Mouse (Mus musculus): Measurements from ENCODE around the gene Ppp1r1b. TPM values are rescaled to one million over a fixed set of nuclear protein-coding genes. Genes with fewer than 3 reads are reported as not detected.
A peak's percentile ranks its signal among the peaks of the same experiment; 100 is the strongest.

Gene Ppp1r1b
- polyA plus RNA-seq, 1 experiment from 2014 or later, result 0.41 TPM

DNA sequence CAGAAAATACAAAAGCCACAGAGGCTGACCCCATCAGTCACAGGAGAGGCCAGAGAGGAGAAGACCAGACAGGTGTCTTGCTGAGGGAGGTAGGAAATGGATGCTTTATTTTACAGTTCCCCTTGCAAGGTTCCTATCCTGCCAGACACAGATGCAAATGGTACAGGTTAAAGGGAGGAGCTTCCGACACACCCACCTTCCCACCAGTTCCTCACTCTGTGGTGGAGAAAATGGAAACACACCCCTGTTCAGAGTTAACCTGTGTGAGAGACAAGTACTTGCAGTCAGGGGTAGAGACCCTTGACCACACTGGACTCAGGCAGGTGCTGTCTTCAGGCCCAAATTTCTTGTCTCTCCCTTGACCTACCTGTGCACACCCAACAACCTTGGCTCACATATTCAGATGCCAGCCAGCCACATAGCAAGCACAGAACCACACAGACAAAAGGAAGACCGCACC lies 17.4 kb upstream of the Ppp1r1b start:
- 46% methylated on average over 2 of the region's 2 CpGs for WGBS
- H3K4me3 ChIP-seq, result no peak overlapping the region

DNA sequence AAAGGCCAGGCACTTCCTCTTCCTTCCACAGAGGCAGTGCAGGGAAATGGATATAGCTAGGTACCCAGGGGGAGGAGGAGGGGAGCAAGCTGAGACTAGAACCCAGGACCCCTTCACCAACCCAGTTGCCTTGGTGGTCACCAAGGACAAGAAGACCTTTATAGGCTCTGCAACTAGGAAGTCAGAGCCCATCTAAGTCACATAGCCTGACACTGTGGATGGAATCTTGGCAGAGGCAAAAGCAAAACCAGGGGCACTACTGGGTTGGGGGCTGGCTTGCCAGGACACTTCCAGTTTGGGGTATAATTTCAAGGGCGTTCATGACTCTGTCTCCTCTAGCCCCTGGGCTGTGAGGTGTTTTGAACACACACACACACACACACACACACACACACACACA lies 16.8 kb upstream of the Ppp1r1b start:
- no peaks in the 10 kb centered on the region for H3K9me3 ChIP-seq
- H3K4me3 ChIP-seq, result no peak overlapping the region
- H3K27me3 ChIP-seq (ENCODE audit: poor library complexity, severe bottlenecking), result peaks cover 100% of the 10 kb centered on the region
- no peak overlapping the region for H3K27ac ChIP-seq
- DNase-seq (ENCODE audit: extremely low spot score, low spot score), result no peak
- H3K36me3 ChIP-seq (replicated peaks), result no peaks in the 10 kb centered on the region
- 67% methylated on average over 1 of the region's 1 CpGs for WGBS
- peaks cover 39% of the 10 kb centered on the region for H3K4me1 ChIP-seq

More for the DNA sequence above, 17.4 kb upstream of the Ppp1r1b start:
- H3K36me3 ChIP-seq (replicated peaks), result no peaks in the 10 kb centered on the region
- no peaks in the 10 kb centered on the region for H3K9me3 ChIP-seq
- H3K27me3 ChIP-seq (ENCODE audit: poor library complexity, severe bottlenecking), result peaks cover 100% of the 10 kb centered on the region
- H3K27ac ChIP-seq, result no peak overlapping the region
- DNase-seq (ENCODE audit: extremely low spot score, low spot score), result peak; percentile 14
- H3K4me1 ChIP-seq, result peaks cover 39% of the 10 kb centered on the region

DNA sequence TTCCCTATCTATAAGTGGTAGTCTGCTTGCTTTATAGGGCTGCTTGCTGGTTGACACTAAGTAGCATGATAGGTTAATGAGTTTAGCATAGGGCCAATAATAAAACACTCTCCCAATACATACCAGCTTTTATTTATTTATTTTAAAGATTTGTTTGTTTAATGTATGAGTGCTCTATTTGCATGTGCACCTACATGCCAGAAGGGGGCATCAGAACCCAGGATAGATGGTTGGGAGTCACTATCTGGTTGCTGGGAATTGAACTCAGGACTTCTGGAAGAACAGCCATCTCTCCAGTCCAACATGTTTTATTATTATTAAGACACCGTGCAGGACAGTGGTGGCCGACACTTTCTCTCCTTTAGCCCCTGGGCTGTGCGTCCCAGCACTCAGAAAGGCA lies 16.0 kb upstream of the Ppp1r1b start:
- 79% methylated on average over 3 of the region's 3 CpGs for WGBS
- no peak overlapping the region for H3K4me3 ChIP-seq
- H3K27ac ChIP-seq, result no peak overlapping the region
- H3K9me3 ChIP-seq, result no peaks in the 10 kb centered on the region
- peaks cover 33% of the 10 kb centered on the region for H3K4me1 ChIP-seq
- no peaks in the 10 kb centered on the region for H3K36me3 ChIP-seq (replicated peaks)
- H3K27me3 ChIP-seq (ENCODE audit: poor library complexity, severe bottlenecking), result peaks cover 100% of the 10 kb centered on the region
- DNase-seq (ENCODE audit: extremely low spot score, low spot score), result no peak

- Histone ChIP-seq H3K9me3 (no peaks in the 10 kb centered on the region), H3K4me3 (no peak overlapping the region), H3K27me3 (ENCODE audit: poor library complexity, severe bottlenecking) (peaks cover 100% of the 10 kb centered on the region), H3K4me1 (peaks cover 27% of the 10 kb centered on the region), H3K36me3 (replicated peaks) (no peaks in the 10 kb centered on the region), H3K27ac (no peak overlapping the region)
- no peak for DNase-seq (ENCODE audit: extremely low spot score, low spot score)
- 79% methylated on average over 4 of the region's 4 CpGs for WGBS
Observed at GRCm38 (mm10) chr11:98332841-98333240, 15.4 kb upstream of the Ppp1r1b start.

DNA sequence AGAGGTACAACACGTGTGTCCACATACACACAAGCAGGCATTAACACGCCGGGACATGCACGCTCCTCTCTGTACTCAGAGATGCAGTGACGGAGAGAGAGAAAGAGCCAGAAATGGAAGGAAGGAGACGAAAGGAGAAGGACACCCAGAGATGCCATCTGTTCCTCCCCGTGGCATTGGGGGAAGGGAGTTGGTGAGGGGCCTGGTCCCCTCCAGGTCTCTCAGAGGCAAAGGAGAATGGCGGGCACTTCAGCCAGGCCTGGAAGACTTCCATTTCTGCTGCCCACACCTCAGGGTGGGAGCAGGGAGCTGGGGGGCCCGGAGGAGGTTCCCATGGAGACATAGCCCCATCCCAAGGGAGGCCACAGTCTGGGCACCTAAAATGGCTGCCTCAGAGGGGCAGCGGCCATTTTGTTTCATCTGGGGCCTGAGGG lies 14.9 kb upstream of the Ppp1r1b start:
- Histone ChIP-seq H3K36me3 (replicated peaks) (no peaks in the 10 kb centered on the region), H3K9me3 (no peaks in the 10 kb centered on the region), H3K27me3 (ENCODE audit: poor library complexity, severe bottlenecking) (peaks cover 100% of the 10 kb centered on the region), H3K4me3 (no peak overlapping the region), H3K4me1 (peaks cover 25% of the 10 kb centered on the region), H3K27ac (no peak overlapping the region)
- no peak for DNase-seq (ENCODE audit: extremely low spot score, low spot score)
- WGBS, result 86% methylated on average over 10 of the region's 10 CpGs

GRCm38 (mm10) chr11:98333981-98334741 lies 14.0 kb upstream of the Ppp1r1b start:
- H3K4me3 ChIP-seq, result peak overlapping the region; percentile 39
- H3K9me3 ChIP-seq, result no peaks in the 10 kb centered on the region
- 3% methylated on average over 39 of the region's 41 CpGs for WGBS
- no peak for DNase-seq (ENCODE audit: extremely low spot score, low spot score)
- no peaks in the 10 kb centered on the region for H3K36me3 ChIP-seq (replicated peaks)
- H3K4me1 ChIP-seq, result peaks cover 27% of the 10 kb centered on the region
- H3K27me3 ChIP-seq (ENCODE audit: poor library complexity, severe bottlenecking), result peaks cover 100% of the 10 kb centered on the region
- no peak overlapping the region for H3K27ac ChIP-seq

GRCm38 (mm10) chr11:98335250-98335649 lies 13.0 kb upstream of the Ppp1r1b start:
- Histone ChIP-seq H3K9me3 (no peaks in the 10 kb centered on the region), H3K4me3 (no peak overlapping the region), H3K27ac (no peak overlapping the region), H3K4me1 (peaks cover 36% of the 10 kb centered on the region), H3K27me3 (ENCODE audit: poor library complexity, severe bottlenecking) (peaks cover 100% of the 10 kb centered on the region), H3K36me3 (replicated peaks) (no peaks in the 10 kb centered on the region)
- no peak for DNase-seq (ENCODE audit: extremely low spot score, low spot score)
- 8% methylated on average over 9 of the region's 9 CpGs for WGBS

GRCm38 (mm10) chr11:98336245-98337107 lies 11.7 kb upstream of the Ppp1r1b start:
- peaks cover 36% of the 10 kb centered on the region for H3K4me1 ChIP-seq
- H3K27me3 ChIP-seq (ENCODE audit: poor library complexity, severe bottlenecking), result peaks cover 99% of the 10 kb centered on the region
- H3K36me3 ChIP-seq (replicated peaks), result no peaks in the 10 kb centered on the region
- 15% methylated on average over 13 of the region's 13 CpGs for WGBS
- H3K27ac ChIP-seq, result no peak overlapping the region
- no peak for DNase-seq (ENCODE audit: extremely low spot score, low spot score)
- no peak overlapping the region for H3K4me3 ChIP-seq
- no peaks in the 10 kb centered on the region for H3K9me3 ChIP-seq

GRCm38 (mm10) chr11:98338507-98338961 lies 9.7 kb upstream of the Ppp1r1b start:
- H3K27ac ChIP-seq, result peak overlapping the region; percentile 68
- no peaks in the 10 kb centered on the region for H3K36me3 ChIP-seq (replicated peaks)
- H3K9me3 ChIP-seq, result no peaks in the 10 kb centered on the region
- peaks cover 50% of the 10 kb centered on the region for H3K4me1 ChIP-seq
- peak overlapping the region; percentile 57 for H3K4me3 ChIP-seq
- WGBS, result 2% methylated on average over 52 of the region's 57 CpGs
- peaks cover 99% of the 10 kb centered on the region for H3K27me3 ChIP-seq (ENCODE audit: poor library complexity, severe bottlenecking)
- no peak for DNase-seq (ENCODE audit: extremely low spot score, low spot score)

DNA sequence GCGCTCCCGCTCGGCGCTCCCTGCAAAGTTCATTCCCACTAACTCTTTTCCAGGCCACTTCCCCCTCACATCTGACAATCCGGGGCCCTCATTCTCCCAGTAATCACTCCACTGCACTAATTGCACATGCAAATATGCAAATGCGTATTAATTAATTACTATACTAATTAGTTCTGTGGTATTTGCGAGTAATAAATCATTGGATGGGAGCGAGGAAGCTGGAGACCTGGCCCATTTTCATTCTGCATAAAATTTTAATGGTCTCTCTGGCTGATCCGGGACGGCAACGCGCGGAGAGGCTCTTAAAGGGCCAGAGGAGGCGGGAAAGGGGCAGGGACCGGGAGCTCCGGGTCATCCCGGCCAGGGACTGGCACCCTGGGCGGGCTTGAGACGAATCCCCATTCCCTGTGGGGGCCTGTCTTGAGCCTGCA lies 9.1 kb upstream of the Ppp1r1b start:
- Histone ChIP-seq H3K9me3 (no peaks in the 10 kb centered on the region), H3K27ac (no peak overlapping the region), H3K4me1 (peaks cover 46% of the 10 kb centered on the region), H3K36me3 (replicated peaks) (no peaks in the 10 kb centered on the region), H3K27me3 (ENCODE audit: poor library complexity, severe bottlenecking) (peaks cover 99% of the 10 kb centered on the region), H3K4me3 (peak overlapping the region; percentile 57)
- no peak for DNase-seq (ENCODE audit: extremely low spot score, low spot score)
- under 1% methylated on average over 19 of the region's 19 CpGs for WGBS

DNA sequence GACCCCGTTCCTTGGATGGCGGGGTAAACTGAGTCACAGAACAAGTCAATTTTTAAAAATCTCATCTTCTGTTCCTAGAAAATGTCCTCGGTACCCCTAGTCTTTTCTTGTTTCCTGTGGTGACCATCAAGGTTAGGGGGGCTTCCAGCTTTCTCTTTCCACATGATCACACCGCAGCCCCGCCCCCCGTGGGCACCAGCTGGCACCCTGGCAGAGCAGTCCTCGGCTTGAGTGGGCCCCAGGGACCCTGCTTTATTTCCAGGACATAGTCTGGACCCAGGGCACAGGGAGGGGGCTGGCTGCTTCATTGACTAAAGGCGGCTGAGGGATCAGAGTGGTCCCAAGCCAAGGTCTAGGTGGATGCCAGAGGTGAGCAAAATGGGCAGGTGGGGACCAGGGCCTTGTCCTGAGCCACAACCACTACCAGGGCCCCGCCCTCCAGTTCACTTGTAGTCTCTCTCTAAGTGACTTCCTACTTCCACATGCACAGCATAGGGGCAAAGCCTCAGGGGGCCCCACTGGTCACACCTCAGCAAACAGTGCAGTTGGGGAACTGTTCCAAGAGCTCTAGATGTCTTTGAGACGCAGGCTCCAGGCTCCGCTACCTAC lies 8.4 kb upstream of the Ppp1r1b start:
- no peak overlapping the region for H3K27ac ChIP-seq
- H3K27me3 ChIP-seq (ENCODE audit: poor library complexity, severe bottlenecking), result peaks cover 99% of the 10 kb centered on the region
- no peaks in the 10 kb centered on the region for H3K36me3 ChIP-seq (replicated peaks)
- H3K4me1 ChIP-seq, result peaks cover 39% of the 10 kb centered on the region
- DNase-seq (ENCODE audit: extremely low spot score, low spot score), result peak; percentile 15
- peak overlapping the region; percentile 57 for H3K4me3 ChIP-seq
- 5% methylated on average over 11 of the region's 11 CpGs for WGBS
- no peaks in the 10 kb centered on the region for H3K9me3 ChIP-seq

DNA sequence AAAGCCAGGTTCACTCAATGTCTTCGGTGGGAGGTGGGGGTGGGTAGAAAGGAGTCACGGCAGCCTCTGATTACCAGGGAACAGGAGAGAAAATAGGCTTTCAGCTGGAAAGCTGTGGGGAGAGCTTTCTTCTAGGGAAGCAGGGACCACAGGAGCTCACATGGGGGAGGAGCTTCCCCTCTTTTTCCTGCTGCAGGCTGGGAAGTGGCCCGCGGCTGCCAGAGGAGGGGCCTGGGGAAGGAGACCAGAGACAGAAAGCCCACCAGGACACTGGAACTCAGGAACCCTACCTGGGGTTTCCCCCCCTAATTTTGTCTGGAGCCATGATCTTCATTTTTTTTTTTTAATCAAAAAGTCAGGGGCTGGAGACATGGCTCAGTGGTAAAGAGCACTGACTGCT lies 7.6 kb upstream of the Ppp1r1b start:
- DNase-seq (ENCODE audit: extremely low spot score, low spot score), result no peak
- WGBS, result 5% methylated on average over 4 of the region's 4 CpGs
- Histone ChIP-seq H3K9me3 (no peaks in the 10 kb centered on the region), H3K4me3 (no peak overlapping the region), H3K27me3 (ENCODE audit: poor library complexity, severe bottlenecking) (peaks cover 99% of the 10 kb centered on the region), H3K36me3 (replicated peaks) (no peaks in the 10 kb centered on the region), H3K4me1 (peaks cover 40% of the 10 kb centered on the region), H3K27ac (no peak overlapping the region)
